9 mouse cellular contexts compared by ENCODE assay signal in genomic region chr13:98944620-98945081, GRCm38 (mm10). TPM values are rescaled to one million over a fixed set of nuclear protein-coding genes. Genes with fewer than 3 reads are reported as not detected.
DNase-seq lines count a peak whose midpoint lies in the region; ATAC-seq lines count a peak whose summit lies in the region.
"Had no signal": no experiment of that assay in that cellular context is flagged by ENCODE, and none has a peak within 500 bp of the region (broad histone marks: within the 10 kb centered on the region; RNA-seq: fewer than 3 reads in every experiment).

No protein-coding gene starts in this region.

- no peaks in the 10 kb centered on the region for H3K9me3 ChIP-seq in erythroblast, embryonic 14.5 days (ENCODE audit: control insufficient read depth, low read length)
- H3K9me3 ChIP-seq in liver, embryonic 12.5 days (replicated peaks) = no peaks in the 10 kb centered on the region
- H3K9me3 ChIP-seq in forebrain, embryonic 16.5 days (ENCODE audit: control insufficient read depth, low read length) = no peaks in the 10 kb centered on the region

- 0 out of 2 replicates have a peak, but pooled peaks have one; percentile 46 for ATAC-seq in liver, embryonic 12.5 days
- no peak for ATAC-seq in forebrain, embryonic 16.5 days

- H3K27me3 ChIP-seq in erythroblast, embryonic 14.5 days (ENCODE audit: control insufficient read depth) = no peaks in the 10 kb centered on the region
- H3K27me3 ChIP-seq in liver, embryonic 12.5 days (replicated peaks) = no peaks in the 10 kb centered on the region
- H3K27me3 ChIP-seq in forebrain, embryonic 16.5 days (replicated peaks; ENCODE audit: control insufficient read depth, insufficient read depth, low read length) = no peaks in the 10 kb centered on the region

- peak; percentile 44 for DNase-seq in heart, adult 8-10 months (ENCODE audit: low spot score)
- no peak for DNase-seq in heart, postnatal 4 days
- DNase-seq in spleen, adult 18-20 months = peak; percentile 10 to 50
- DNase-seq in layer of hippocampus, postnatal 25 days (ENCODE audit: extremely low spot score in 1 of 2, low spot score in 1 of 2) = no peak
- DNase-seq in Muller cell, postnatal 12 days (ENCODE audit: inconsistent ontology term) = no peak

- H3K36me3 ChIP-seq in erythroblast, embryonic 14.5 days (ENCODE audit: control insufficient read depth) = no peaks in the 10 kb centered on the region
- no peaks in the 10 kb centered on the region for H3K36me3 ChIP-seq in liver, embryonic 12.5 days
- no peaks in the 10 kb centered on the region for H3K36me3 ChIP-seq in forebrain, embryonic 16.5 days (ENCODE audit: control insufficient read depth, insufficient read depth)

- H3K4me1 ChIP-seq in erythroblast, embryonic 14.5 days (ENCODE audit: control insufficient read depth) = peaks cover 16% of the 10 kb centered on the region
- H3K4me1 ChIP-seq in liver, embryonic 12.5 days = peaks cover 22% of the 10 kb centered on the region
- H3K4me1 ChIP-seq in forebrain, embryonic 16.5 days (replicated peaks; ENCODE audit: control insufficient read depth, insufficient read depth, low read length) = no peaks in the 10 kb centered on the region

- 35% methylated on average over 7 of the region's 7 CpGs for WGBS in liver, embryonic 12.5 days (ENCODE audit: insufficient replicate concordance)
- WGBS in forebrain, embryonic 16.5 days = 84% methylated on average over 7 of the region's 7 CpGs

- peak overlapping the region; percentile 57 for H3K9ac ChIP-seq in liver, embryonic 12.5 days
- H3K9ac ChIP-seq in forebrain, embryonic 16.5 days (replicated peaks; ENCODE audit: low read depth, low read length) = no peak overlapping the region

- H3K4me3 ChIP-seq in erythroblast, embryonic 14.5 days (replicated peaks) = peak overlapping the region; percentile 61
- peak overlapping the region; percentile 52 for H3K4me3 ChIP-seq in liver, embryonic 12.5 days
- H3K4me3 ChIP-seq in forebrain, embryonic 16.5 days (replicated peaks; ENCODE audit: low read length) = no peak overlapping the region

- peak overlapping the region; percentile 56 for H3K4me2 ChIP-seq in liver, embryonic 12.5 days
- H3K4me2 ChIP-seq in forebrain, embryonic 16.5 days (ENCODE audit: low read length) = no peak overlapping the region

- H3K27ac ChIP-seq in liver, embryonic 12.5 days = peak overlapping the region; percentile 25; the same call in 1 of the 2 replicates
- no peak overlapping the region for H3K27ac ChIP-seq in forebrain, embryonic 16.5 days (ENCODE audit: low read length)

RNA-seq across cellular contexts. Expression of gene Tnpo1, which starts 18.5 kb away (rescaled TPM):
- 10 to 100 TPM; 60.0 to 73.3 (median 64.3) TPM for total RNA-seq in heart, adult 8-10 months (2022)
- 10 to 100 TPM; 95.4 to 97.2 TPM for total RNA-seq in heart, postnatal 4 days (2021)
- 0.09 and 0.25 TPM in 2 replicates for polyA plus RNA-seq in erythroblast, embryonic 14.5 days (2012)
- 34.8 and 36.8 TPM in 2 replicates for polyA plus RNA-seq in liver, embryonic 12.5 days (2016; fragmentation: Nextera tagmentation; extraction: Ambion mirVana)
- total RNA-seq in layer of hippocampus, postnatal 25 days (2021) = 10 to 100 TPM; 54.3 to 64.1 TPM
- 52.1 and 55.7 TPM in 2 replicates for polyA plus RNA-seq in forebrain, embryonic 16.5 days (2015; fragmentation: Nextera tagmentation; extraction: Ambion mirVana)

RNA-seq across cellular contexts. Expression of gene 1700024P04Rik, which starts 39.7 kb away (rescaled TPM):
- total RNA-seq in heart, adult 8-10 months (2022) = not detected
- not detected for total RNA-seq in heart, postnatal 4 days (2021)
- polyA plus RNA-seq in erythroblast, embryonic 14.5 days (2012) = not detected in 2 replicates
- polyA plus RNA-seq in liver, embryonic 12.5 days (2016; fragmentation: Nextera tagmentation; extraction: Ambion mirVana) = not detected in 2 replicates
- total RNA-seq in layer of hippocampus, postnatal 25 days (2021) = not detected
- polyA plus RNA-seq in forebrain, embryonic 16.5 days (2015; fragmentation: Nextera tagmentation; extraction: Ambion mirVana) = not detected in 2 replicates
- polyA plus RNA-seq: intestine, embryonic 14.5 days had no signal

Comparison
In these comparisons a context has a peak if more than half of its experiments do, and no peak if none do; other contexts are left out.
1. DNase-seq: peak in heart, adult 8-10 months (single experiment) and spleen, adult 18-20 months (2 of 2); none in heart, postnatal 4 days (single experiment), layer of hippocampus, postnatal 25 days (0 of 2) and Muller cell, postnatal 12 days (single experiment).